Mouse (Mus musculus): ENCODE results near the gene Fgf9.

DNA sequence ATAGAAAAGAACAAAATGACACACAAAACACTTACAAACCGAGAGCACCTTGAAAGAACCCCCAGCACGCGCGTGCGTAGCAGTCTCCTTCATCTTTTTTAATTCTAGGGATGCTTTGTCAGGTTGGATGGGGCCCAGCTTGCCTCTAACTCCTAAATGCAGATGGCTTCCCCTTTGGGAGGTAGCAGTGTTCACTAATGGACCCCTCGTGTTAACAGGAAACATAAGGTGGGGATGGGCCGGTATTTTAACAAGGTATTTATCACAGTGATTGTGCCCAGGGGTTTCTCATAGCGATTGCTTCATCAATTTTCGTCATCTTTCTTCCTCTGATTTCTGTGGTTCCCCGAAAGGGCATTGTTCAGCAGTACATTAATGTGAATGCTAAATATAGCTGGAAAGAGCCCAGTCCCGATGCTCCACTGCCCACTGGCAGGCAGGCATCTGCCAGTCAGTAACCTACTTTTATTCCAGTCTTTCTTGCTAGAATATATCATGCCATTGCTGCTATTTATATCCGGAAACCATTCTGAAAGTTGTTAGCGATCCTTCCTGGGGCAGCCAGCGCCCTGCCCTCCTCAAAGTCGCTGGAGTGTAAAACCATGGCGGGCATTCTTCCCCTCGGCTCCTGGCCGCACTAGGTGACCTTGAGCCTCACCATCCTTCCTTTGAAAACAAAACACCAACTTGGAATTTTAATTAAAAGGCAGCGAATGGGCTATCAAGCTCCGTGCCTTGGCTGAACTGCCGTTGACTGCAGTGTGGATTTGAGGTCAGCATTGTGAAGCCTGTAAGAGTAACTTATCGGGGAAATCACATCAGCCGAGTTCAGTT lies 79.5 kb downstream of the Fgf9 start:
- TF ChIP-seq CTCF (IDR thresholded peaks at IDR 0.05; ENCODE audit: low read depth, low read length) = no peak
- no peak for TF ChIP-seq POLR2A (IDR thresholded peaks at IDR 0.05; ENCODE audit: extremely low read depth, insufficient read depth, low read length)

All from liver, adult 2 months (tissue).